Mouse (Mus musculus) mesoderm, embryonic 11.5 days (tissue): ENCODE measurements around the gene Psmb11.

ENCODE experiments used
- DNase-seq: peaks from one replicate; pipeline ENCODE4 v3.0.0-alpha.2; 2012; ENCODE audit warnings: low read depth, low spot score

Psmb11 gene

DNA sequence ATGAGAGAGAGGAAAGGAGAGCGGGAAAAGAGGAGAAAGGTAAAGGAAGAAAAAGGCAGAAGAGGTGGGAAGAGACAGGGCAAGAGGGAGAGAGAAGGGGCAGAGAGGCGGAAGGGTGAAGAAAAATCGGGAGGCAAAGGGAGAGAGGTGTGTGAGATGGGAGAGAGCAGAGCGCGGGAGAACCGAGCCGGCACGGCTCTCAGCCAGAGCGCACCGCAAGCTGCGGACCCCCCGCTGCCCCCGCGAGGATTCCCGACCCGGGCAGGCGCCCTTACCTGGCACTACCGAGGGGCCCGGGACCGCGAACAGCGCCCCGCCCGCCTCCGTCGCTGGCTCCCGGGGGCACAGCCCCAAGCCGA is 19.7 kb downstream of the Psmb11 start, which contains the start of gene Gm17606:
TSS of gene Gm17606 (plus strand) at position 7 of the 359 bp plus-strand sequence.
- no peak for DNase-seq

DNA sequence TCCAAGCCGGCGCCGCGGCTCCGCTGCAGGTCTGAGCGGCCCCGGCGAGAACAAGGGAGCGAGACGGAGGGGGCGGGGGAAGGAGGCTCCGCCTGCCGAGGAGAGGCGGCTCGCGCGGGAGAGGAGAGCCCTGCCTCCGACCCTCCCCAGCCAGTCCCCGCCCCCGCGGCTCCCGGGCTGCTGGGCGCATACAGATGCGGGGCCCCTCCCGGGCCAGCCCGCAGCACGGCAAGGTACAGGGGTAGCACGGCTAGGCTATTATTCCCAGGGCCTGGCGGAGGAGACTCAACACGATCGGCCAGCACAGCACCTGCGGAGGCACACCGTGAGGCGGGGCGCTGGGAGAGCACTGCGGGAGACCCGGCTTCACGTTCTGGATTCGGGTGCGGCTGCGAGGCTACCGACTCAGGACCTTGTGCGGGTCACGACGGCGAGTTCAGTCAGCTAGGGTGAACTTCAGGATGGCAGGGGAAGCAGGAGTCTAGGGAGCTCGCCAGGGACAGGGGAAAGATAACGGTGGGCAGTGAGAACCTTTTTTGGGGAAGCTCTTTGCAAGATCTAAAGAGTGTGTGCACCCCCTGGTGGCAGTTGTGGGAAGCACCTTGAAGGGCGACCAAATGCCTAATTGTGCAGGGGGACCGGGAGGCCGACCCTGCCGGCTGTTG is 20.2 kb downstream of the Psmb11 start, which contains the start of gene Cdh24:
TSS of gene Cdh24 (minus strand) at position 60 of the 665 bp plus-strand sequence.
- peak; percentile 91 for DNase-seq

GRCm38 (mm10) chr14:54642224-54642944 is 21.2 kb downstream of the Psmb11 start:
- DNase-seq, result no peak

GRCm38 (mm10) chr14:54643011-54643410 is 21.8 kb downstream of the Psmb11 start:
- no peak for DNase-seq

GRCm38 (mm10) chr14:54644294-54644693 is 23.1 kb downstream of the Psmb11 start:
- no peak for DNase-seq

DNA sequence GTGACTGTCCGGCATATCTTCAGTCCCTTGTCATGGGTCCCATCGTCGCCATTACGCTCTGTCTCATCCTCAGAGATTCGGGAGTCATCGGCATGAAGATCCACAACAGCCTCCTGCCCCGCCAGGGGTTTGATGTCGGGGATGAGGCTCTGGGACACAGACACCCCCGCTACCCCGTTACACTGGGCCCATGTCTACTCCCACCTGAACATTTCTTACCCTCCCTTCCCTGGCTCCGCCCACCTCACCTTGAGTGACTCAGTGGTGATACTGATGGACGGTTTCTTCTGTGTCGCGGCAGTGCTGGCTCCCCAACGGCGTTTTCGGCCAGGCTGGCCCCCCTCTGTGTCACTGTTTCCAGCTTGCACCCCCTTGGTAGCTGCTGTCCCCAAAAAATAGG is 25.2 kb downstream of the Psmb11 start:
- DNase-seq, result no peak

- DNase-seq, result no peak
Observed at GRCm38 (mm10) chr14:54646898-54647636, 25.8 kb downstream of the Psmb11 start.

DNA sequence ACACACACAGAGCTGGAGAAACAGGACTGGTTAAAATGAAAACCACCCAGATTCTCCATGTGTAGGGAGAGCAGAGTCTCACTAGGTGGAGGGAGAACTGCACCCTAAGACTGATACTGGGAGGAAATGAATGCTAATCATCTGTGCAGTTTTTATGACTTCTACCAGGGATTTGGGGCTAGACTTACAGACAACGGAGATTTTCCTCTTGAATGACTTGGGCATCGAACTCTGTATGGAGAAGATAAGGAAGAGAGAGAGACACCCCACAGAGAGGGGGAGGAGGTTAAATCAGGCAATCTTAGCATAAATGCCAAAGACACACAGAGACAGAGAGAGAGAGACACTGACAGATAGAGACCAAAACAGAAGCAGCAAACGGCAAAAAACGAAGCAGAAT is 26.7 kb downstream of the Psmb11 start:
- no peak for DNase-seq

- DNase-seq, result peak; percentile 94
Observed at GRCm38 (mm10) chr14:54650621-54651454, 29.6 kb downstream of the Psmb11 start.

GRCm38 (mm10) chr14:54651556-54651955 is 30.3 kb downstream of the Psmb11 start:
- DNase-seq, result no peak

- DNase-seq, result no peak
Observed at GRCm38 (mm10) chr14:54652787-54653186, 31.6 kb downstream of the Psmb11 start.

DNA sequence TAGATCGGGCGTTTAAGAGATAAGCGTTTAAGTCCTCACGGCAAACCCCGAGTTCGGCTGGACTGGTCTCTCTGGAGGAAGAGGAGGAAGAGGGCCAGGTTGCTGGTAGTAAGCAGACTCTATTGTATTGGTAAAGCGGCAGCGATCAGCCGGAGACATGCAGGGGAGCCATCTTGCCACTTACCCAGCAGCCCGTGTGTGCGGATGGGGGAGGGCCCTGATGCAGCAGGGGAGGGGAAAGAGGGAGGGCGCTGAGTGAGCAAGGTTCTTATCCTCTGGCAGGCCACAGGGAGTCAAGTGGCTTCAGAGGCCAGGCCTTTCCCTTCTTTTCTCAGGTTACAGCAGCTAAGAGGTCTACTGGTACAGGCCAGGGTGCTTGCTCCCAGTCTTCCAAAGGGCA is 32.3 kb downstream of the Psmb11 start:
- peak; percentile 91 for DNase-seq

DNA sequence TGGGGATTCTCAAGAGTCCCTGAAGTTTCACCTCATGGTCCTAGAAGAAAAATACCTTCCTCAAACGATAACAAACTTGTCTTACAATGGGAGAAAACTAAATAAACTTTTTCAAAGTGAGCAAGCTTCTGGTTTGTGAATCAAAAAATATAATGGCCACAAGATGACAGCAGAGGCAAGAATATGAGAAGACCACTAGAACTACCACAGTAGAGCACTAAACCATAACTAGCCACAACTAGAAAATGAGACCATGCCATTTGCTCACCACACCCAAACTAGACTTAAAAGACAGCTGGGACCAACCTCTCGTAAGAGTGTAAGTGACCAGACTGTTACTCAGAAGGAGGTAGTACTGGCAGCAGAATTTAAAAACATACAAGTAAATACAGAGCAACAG is 38.8 kb downstream of the Psmb11 start:
- DNase-seq, result peak; percentile 68

GRCm38 (mm10) chr14:54664477-54665222 is 43.4 kb downstream of the Psmb11 start:
- DNase-seq, result no peak

DNA sequence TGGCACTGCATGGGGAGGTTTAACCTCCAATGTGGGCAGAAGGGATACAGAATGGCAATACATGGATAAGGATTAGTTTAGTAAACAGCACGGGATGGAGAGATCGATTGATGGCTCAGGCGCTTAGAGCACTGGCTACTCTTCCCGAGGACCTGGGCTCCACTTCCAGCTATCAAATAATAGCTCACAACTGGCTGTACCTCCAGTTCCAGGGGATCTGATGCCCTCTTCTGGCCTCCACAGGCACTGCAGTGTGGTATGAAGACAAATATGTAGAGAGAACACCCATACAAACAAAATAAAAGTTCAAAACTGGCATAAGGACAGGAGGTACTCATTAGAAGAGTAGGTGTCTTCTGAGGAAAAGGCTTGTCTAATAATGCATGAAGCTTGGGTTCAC is 48.1 kb downstream of the Psmb11 start:
- DNase-seq, result peak; percentile 27

DNA sequence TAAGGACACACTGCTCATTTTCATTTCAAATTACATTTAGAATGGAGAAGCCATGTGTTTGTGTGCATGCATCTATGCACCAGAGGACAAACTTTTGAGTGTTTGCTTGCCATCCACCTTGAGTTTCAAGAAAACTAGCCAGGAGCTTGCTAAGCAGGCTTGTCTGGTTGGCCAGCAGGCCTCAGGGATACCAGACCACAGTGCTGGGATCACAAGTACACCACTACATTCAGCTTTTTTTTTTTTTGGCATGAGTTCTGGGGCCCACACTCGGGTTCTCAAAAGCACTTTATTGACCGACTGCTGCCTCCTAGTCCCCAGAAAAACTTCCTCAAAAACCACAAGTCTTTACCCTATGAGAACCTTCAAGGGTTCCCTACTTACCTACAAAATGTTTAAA is 53.1 kb downstream of the Psmb11 start:
- no peak for DNase-seq

- no peak for DNase-seq
Observed at GRCm38 (mm10) chr14:54676290-54676689, 55.1 kb downstream of the Psmb11 start.

- DNase-seq, result no peak
Observed at GRCm38 (mm10) chr14:54678657-54679304, 57.5 kb downstream of the Psmb11 start.
